Mouse (Mus musculus) thymus, adult 18-20 months (tissue): ENCODE data around the gene Apol11b.
"Not testable (repeated sequence)": the region's sequence is repeated elsewhere in the genome, so short reads cannot be mapped to it uniquely, and the experiment has no call there.

Source experiments
- DNase-seq, 2 experiments: peaks; one replicate each; pipeline ENCODE4 v3.0.0; 2022; ENCODE audit warnings: mixed read lengths in 2 of 2

The Apol11b gene

DNA sequence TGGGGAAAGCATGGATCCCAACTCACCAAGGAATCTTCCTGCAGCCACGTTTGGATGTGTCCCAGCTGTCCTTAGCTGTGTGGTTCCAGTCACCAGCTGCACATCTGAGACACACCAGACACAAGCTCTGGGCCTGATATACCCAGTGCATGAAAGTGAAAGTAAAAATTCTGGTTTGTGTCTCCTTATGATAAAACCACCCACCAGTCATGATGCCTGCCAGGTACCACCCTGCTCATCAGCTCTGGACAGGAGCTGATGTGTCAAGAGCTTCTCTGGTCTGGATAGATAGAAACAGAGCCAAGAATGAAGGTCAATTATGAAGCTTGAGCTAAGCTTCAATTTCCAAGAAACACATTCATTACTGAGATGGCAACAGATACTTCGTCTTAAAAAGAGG is at the start of gene Apol11b:
Apol11b (minus strand) TSS at position 111 of the 400 bp plus-strand sequence.
- not testable (repeated sequence) for DNase-seq

DNA sequence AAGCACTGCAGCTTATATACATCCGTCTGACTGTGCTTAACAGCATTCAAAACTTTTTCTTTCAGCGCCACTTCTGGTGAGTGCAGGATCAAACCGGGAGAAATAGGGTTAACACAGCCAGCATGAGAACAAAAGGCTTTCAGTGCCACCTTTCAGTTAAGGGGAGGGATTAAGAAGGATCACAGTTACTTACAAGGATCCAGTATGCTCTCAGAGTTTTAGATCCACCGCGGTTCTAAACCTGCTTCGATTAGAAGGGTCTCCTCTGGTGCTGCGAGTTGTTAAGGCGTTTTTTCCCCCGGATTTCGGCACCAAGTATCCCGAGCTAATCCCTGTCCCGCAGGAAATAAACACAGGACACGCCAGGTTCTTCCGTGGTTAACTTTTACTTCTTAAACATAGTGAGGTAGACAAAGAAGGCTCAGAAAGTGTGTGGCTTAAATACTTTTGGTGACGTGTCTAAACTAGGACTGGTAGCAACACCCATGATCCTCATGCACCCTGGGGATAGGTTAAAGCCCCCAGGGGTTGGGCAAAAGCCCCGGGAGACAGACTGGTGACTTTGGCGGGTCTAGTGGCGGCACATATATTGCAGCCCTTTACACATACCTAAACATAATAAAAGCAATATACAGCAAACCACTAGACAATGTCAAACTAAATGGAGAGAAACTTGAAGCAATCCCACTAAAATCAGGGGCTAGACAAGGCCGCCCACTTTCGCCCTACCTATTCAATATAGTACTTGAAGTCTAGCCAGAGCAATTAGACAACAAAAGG is 48.6 kb upstream of the Apol11b start:
- not testable (repeated sequence) for DNase-seq

DNA sequence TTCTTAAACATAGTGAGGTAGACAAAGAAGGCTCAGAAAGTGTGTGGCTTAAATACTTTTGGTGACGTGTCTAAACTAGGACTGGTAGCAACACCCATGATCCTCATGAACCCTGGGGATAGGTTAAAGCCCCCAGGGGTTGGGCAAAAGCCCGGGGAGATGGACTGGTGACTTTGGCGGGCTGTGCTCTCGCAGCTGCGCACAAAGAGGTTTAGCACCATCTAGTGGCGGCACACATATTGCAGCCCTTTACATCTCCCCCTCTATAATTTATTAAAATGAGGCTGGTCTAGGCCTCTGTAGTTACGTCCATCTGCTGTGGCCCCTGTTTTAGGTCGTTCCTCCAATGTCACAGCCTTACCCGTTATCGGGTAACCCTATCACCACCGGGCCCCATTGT is 40.9 kb upstream of the Apol11b start:
- DNase-seq = not testable (repeated sequence)

DNA sequence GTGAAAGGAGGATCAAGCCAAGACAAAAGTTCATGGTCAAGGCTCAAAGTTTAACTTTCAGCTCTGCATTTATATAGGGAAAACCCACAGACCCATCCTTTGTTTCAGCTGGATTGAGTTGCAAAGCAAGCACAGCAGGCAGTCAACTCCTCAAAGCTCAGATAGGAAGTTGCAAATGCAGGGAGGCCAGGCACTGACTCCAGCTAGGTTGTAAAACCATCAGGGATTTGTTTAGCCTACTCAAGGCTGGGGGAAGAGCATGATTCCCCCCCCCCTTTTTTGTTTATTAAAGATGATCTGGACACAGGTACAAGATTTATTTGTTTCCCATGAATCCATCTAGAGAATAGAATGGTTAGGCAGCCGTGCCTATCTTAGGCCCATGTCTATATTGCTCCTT is 31.0 kb upstream of the Apol11b start:
- not testable (repeated sequence) for DNase-seq

DNA sequence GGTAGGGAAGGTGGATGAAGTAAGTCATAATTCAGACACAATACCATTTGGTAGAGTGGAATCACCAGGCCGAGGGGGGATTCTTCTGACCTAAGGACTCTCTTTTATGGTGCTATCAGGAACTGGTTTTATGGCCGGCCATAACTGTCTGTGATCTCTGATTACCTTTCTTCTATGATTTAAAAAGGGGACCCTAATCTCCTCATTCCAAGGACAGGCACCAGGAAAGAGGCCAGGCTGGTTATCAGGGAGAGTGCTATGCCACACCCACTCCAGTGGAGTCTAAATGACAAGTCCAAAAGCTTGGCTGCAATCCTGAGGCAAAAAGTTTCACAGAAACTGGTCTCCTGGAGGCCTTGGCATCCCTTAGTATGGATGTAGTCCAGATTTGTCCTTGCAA is 18.8 kb upstream of the Apol11b start:
- not testable (repeated sequence) for DNase-seq

DNA sequence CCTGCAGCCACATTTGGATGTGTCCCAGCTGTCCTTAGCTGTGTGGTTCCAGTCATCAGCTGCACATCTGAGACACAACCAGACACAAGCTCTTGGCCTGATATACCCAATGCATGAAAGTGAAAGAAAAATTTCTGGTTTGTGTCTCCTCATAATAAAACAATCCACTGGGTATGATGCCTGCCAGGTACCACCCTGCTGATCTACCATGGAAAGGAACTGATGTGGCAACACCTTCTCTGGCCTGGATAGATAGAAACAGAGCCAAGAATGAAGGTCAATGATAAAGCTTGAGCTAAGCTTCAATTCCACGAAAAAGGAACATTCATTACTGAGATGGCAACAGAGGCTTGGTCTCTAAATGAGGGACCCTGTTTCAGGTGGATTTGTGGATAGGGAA is 16.7 kb upstream of the Apol11b start:
- DNase-seq = not testable (repeated sequence)

DNA sequence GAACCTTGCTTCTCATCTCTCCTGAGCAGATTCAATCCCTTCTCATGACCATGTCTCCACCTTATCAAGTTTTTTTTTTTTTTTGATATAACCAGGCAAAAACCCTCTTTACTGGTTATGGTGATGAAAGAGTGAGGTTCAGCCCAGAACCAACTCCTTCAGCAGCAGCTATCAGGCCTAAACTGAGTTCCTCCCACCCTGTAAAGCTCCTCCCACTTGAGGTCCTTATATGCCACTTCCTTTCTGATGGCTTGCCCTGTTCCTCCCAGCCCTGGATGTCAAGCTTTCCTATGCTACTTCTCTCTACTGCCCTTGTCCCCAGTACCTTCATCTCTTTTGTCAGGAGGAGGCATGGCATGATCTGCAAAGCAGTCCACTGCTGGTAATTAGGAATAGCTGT is 8.1 kb upstream of the Apol11b start:
- not testable (repeated sequence) for DNase-seq

DNA sequence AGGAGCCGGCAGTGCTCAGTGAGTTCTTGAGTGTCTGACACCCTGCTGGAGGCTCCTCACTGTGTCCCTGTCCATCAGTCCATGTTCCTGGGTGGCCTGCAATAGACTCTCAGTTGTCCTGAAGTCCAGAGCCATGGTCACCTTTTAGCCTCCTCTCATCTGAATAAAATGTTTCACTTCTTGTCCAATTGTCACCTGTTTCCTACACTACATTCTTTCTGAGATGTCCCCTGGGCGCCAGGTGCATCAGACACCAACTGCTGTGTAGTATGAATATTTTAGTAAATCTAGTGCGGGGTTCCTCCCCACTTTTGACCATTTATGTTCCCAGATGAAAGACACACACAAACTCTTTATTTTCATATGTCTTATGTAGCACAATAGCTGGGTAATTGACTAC is 13.3 kb downstream of the Apol11b start:
- DNase-seq = not testable (repeated sequence)

DNA sequence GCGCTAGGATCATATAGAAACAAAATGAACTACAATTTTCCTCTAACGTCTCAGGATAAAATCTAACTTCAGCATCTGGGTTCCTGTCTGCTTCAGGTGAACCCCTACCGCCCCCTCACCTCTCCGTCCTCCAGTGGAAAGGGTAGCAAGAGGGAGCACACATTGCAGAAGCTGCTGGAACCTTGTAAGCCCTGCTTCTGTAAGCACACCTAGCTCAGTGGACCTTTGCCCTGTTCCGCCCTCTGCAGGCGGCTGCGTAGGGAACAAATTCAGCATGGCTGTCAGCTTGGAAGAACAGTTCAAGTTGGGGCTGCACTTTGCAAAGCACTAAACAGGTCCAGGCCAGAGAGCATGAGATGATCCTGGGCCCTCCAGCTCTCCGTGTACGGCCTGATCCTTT is 14.4 kb downstream of the Apol11b start:
- not testable (repeated sequence) for DNase-seq

DNA sequence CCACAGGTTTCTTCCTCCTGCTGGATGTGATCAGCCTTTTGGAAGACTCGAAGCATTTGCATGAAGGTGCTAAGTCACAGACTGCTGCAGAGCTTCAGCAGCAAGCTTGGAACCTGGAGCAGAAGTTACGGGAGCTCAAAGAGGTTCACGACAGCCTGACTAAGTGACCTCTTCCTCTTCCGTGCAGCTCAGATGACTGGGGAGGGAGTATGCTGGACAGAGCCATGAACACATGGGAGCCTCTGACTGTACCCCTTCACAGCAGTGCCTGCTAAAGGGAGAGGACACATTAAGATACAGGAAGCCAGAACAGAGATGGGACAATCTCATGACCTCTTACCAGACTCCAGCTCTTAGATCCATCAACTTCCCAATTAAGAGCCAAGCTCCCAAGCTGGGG is 16.6 kb downstream of the Apol11b start:
- DNase-seq = not testable (repeated sequence)

DNA sequence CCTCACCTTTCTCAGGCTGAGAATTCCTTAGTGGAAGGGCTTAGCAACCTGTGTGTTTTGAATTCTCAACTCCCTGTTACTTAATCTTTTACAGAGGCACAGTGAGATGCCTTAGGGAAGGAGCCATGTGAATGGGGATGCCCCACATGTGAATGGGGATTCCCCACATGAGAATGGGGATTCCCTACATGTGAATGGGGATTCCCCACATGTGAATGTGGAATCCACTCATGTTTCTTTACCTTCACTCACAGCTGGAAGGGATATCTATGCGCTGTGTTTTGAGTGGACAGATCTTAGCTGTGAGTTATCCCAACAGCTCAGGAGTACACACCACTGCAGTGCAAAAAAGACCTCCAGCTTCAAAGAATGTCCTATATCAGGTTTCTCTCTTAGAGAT is 18.4 kb downstream of the Apol11b start:
- no peak for DNase-seq

DNA sequence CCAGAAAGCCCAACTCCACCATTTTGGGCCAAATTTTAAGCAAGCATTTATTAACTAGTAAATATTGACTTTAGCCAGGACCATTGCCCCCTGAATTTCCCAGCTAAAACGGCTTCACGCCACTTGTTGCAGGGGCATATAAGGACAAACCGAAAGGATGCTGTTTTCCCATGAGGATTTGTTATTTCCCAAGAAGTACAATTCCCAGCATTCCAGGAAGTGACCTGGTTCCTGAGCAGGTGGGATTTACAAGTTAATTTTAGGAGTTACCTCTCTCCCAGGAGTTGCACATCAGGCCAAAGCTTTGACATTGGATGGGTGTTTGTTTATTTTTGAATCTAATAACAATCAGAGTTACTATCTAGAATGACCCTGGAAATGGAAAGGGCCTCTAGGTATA is 37.0 kb downstream of the Apol11b start:
- no peak for DNase-seq

DNA sequence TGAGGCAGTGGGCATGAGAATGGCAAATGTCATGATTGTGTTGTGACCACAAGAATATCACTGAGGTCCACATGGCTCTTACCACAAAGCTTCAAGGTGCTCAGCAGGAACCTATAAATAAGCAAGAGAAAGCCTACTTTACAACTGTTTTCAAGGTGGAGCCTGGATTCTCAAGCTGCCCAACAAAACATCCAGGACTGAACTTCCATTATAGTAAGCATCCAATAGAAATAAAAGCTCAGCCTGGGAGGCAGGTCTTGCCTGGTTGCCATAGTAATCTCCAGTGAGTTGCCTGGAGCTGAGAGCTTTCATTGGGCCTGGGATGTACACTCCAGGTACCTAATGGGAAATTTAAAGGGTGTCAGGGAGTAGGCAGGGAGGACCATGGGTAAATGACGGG is 44.1 kb downstream of the Apol11b start, which contains the start of gene Gm36245:
Gm36245 (plus strand) TSS at position 301 of the 400 bp plus-strand sequence.
- DNase-seq = no peak

DNA sequence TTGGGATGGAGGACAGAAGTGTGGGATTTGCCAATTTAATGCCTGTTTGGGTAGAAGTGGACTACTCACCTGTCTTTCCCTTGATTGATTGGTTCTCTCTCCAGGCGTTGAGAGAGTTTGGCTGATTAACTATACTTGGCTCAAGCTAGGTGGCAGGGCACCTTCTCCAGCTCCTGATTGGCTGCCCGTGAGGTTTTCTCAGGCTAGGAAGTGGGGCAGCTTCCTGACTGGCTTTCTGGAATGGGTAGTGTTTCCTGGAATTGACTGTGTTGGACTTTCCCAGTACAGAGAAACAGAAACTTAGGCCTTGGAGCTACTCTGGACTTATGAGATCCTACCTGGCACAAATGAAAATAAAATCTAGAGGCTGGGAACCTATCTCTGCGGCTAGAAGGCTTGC is 44.7 kb downstream of the Apol11b start:
- DNase-seq = no peak

DNA sequence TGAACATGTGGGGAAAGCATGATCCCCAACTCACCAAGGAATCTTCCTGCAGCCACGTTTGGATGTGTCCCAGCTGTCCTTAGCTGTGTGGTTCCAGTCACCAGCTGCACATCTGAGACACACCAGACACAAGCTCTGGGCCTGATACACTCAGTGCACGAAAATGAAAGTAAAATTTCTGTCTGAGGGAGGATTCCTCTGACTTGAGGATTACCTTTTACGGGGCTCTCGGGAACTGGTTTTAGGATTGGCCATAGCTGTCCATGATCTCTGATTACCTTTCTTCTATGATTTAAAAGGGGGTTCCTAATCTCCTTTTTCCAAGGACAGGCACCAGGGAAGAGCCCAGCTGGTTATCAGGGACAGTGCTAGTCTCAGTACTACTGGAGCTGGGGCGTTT is 47.1 kb downstream of the Apol11b start, which contains the start of gene Apol10b:
Apol10b (minus strand) TSS at position 165 of the 400 bp plus-strand sequence.
- no peak for DNase-seq

DNA sequence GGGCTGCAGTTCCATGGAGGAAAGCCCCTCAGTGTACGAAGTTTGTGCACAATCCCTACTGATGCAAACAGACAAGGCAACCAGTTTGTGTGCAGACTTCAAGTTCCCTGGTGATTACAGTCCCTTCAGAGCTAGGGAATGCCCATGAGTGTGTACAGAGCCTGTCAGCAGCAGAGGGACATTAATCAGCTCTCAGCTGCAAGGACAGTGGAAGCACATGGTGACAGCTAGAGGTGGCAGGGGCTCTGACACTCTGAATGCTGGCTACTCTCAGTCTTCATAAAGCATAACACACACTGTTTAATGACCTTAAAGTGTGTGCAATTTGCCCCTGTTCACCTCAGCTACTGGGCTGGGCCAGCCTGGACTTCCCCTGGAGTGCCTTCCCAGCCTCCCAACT is 49.5 kb downstream of the Apol11b start:
- DNase-seq = no peak

DNA sequence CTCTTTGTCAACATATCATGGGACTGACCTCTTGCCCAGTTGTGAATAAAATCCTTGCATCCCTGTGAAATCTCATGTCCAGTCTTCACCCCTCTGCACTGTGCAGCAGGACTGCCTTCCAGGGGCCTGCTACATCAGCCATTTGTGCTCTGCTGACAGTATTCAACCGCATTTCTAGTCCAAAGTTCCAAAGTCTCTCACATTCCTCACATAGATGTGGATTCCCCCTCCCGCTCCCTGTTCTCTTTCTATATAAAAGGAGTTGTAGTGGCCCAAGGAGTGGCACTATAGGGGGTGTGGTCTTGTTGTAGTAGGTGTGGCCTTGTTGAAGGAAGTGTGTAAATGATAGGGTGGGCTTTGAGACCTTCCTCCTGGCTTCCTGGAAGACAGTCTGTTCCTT is 52.2 kb downstream of the Apol11b start:
- DNase-seq = no peak

DNA sequence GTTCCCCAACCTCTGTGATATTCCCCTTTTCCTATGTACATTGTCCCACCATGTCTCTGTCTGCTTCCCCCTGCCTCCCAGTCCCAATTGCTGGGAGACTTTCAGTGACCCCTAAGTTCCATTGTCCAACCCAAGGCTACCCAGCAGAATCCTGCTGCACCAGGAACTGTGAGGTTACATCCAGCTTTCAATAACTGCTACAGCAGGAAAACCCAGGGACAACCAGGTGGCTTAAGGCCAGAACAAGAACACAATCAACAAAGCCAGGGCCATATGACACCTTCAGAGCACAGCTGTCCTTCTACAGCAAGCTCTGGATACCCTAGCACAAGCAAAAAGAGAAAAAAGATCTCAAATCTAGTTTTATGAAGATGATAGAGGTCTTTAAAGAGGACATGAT is 54.1 kb downstream of the Apol11b start:
- no peak for DNase-seq

DNA sequence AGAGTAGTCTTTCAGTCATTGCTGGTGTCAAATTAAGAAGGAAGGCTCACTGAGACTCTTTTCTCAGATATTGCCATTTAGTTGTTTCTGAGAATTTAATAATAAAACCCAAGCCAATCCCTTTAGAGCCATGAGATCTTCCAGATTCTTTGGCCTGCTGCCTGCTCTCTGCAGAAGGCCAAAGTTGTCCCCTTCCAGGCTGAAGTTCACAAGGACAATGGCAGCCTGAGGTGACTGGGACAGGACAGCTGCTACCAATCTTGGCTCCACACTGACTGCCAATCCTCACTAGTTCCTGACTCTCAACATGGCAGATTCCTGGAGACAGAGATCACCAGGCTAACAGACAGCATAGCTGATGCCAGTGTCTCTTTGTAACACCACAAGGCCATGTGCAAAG is 56.1 kb downstream of the Apol11b start:
- DNase-seq = no peak
